Mouse (Mus musculus): ENCODE results near the gene Hoxa13. TPM values are rescaled to one million over a fixed set of nuclear protein-coding genes. Genes with fewer than 3 reads are reported as not detected.
A peak's percentile ranks its signal among the peaks of the same experiment; 100 is the strongest.

Hoxa13 gene
- polyA plus RNA-seq, 1 experiment from 2014 or later = not detected

DNA sequence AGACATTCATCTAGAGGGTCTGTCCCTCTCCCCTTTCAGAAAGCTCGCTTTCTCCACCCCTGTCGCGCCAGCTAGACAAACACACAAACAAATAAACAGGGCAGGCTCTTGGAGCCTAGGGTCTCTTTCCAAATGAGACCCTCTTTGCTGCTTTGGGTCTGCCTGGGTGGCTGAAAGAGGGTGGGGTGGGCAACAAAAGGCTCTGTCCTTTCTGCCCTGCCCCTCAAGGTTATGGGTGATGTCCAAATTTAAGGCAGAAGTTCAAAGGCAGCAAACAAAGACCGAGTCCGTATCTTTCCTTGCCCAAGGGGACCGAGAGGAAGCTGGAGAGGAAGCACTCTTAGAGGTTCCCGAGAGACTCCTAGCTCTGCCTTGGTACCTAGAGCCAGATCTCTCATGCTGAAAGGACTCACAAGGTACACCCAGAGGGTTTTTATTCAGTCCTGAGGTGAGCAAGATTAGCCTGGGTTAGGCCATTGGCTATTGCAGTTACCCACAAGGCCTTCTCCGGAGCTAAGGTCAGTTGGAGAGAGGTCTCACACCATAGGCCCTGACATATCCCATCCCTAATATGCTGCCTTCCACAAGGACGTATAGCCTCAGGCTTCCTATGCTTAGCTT lies 19.6 kb downstream of the Hoxa13 start:
- Histone ChIP-seq H3K9me3 (replicated peaks) (no peaks in the 10 kb centered on the region), H3K4me2 (no peak overlapping the region), H3K36me3 (no peaks in the 10 kb centered on the region), H3K9ac (no peak overlapping the region), H3K4me3 (no peak overlapping the region), H3K4me1 (replicated peaks) (0 out of 2 replicates have a peak, but pooled peaks cover 6% of the 10 kb centered on the region), H3K27ac (ENCODE audit: poor library complexity, severe bottlenecking) (no peak overlapping the region), H3K27me3 (replicated peaks) (peaks cover 90% of the 10 kb centered on the region)
- WGBS = 2% methylated on average over 9 of the region's 9 CpGs
- no peak for ATAC-seq (ENCODE audit: insufficient number of reproducible peaks, low FRiP score)

DNA sequence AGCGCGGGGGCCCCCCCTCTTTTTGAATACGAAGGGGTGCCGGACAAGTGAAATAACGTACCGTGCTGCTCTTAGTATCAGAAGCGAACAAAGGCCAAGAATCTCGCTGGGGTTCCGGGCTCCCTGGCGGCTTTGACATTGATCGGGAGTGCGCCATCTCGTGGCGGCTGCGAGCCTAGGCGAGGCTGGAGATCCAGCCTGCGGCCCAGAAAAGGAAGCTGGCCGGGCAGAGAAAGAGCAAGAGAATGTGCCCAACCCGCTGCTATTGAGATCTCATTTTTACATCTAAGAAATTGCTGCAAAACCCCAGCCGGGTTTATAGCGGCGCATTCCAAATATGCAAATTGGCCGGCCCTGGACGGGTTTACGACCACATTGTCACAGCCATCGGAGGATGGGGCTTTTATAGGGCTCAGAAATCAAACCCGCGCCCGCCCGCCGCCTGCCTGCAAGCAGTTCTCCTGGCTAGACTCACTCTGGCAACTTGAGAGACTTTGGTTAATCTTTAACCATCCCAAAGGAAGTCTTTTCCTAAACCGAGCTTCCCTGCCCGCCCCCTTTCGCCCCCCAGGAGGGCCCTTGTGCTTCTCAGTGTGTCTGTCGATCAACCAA lies 20.2 kb downstream of the Hoxa13 start, which contains the start of gene Hoxa10:
TSS of gene Hoxa10 (minus strand) at position 466 of the 612 bp plus-strand sequence.
- Histone ChIP-seq H3K27ac (ENCODE audit: poor library complexity, severe bottlenecking) (no peak within 1 kb of the TSS), H3K4me2 (peak within 1 kb of the TSS; percentile 48), H3K9ac (no peak within 1 kb of the TSS), H3K4me1 (replicated peaks) (0 out of 2 replicates have a peak, but pooled peaks cover 6% of the 10 kb centered on the region), H3K9me3 (replicated peaks) (no peaks in the 10 kb centered on the region), H3K4me3 (peak within 1 kb of the TSS; percentile 26), H3K27me3 (replicated peaks) (peaks cover 90% of the 10 kb centered on the region), H3K36me3 (no peaks in the 10 kb centered on the region)
- WGBS = 2% methylated on average over 35 of the region's 35 CpGs
- ATAC-seq (ENCODE audit: insufficient number of reproducible peaks, low FRiP score) = no peak

DNA sequence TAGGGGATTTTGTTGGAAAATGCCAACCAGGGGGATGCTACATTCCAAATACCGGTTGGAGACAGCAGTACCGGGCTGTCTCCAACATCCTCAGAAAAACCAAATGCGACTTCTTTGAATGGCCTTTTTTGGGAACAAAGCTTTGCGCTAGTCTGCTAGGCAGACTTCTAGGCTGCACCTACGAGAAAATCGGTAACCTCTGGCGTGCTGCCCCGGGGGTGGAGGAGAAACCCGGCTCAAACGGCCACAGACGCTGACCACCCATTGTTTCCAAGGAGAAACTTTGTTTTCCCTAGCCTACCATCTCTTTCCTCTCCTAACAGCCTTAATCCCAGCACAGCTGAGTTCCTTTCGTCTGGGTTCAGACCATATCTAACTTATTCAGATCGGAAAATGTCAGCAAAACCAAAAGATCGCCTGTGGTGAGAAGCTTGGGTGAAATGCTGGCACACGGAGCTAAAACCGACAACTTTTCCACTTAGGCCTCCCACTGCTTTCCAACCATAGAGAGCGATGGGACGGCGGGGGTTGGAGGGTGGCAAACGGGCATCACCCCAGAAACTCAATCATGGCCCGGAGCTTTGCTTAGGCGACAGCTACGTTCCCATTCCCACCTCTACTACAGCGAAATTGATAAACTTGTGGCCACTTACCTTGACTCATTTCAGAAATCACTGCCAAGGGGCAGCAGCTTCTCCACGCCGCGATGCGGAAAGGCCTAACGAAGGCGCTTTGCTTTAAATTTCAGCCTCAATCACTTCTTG lies 20.9 kb downstream of the Hoxa13 start:
- no peak for ATAC-seq (ENCODE audit: insufficient number of reproducible peaks, low FRiP score)
- H3K27me3 ChIP-seq (replicated peaks) = peaks cover 90% of the 10 kb centered on the region
- WGBS = 1% methylated on average over 30 of the region's 30 CpGs

DNA sequence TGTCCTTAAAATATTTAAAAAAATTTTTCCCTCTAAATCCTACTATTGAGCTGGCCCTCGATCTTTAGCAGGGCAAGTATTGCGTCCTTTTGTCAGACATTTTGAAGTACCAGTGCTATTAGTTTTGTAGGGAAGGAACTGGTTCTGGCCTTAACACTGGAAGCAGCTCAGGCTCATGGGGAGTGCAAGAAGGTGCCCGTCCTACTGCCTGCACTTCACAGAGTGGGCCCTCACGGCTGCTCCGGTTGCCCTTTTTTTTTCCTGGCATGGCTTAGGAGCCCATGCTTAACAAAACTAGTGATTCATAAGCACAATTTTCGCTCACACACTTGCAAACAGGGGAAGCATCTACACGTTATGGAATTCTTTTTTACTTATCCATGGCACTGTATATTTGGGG lies 21.7 kb downstream of the Hoxa13 start:
- Histone ChIP-seq H3K36me3 (no peaks in the 10 kb centered on the region), H3K9ac (no peak overlapping the region), H3K4me3 (no peak overlapping the region), H3K4me1 (replicated peaks) (no peaks in the 10 kb centered on the region), H3K27ac (ENCODE audit: poor library complexity, severe bottlenecking) (no peak overlapping the region), H3K4me2 (no peak overlapping the region), H3K27me3 (replicated peaks) (peaks cover 91% of the 10 kb centered on the region), H3K9me3 (replicated peaks) (no peaks in the 10 kb centered on the region)
- ATAC-seq (ENCODE audit: insufficient number of reproducible peaks, low FRiP score) = no peak
- 1% methylated on average over 7 of the region's 7 CpGs for WGBS

More for the DNA sequence above, 20.9 kb downstream of the Hoxa13 start:
- no peaks in the 10 kb centered on the region for H3K9me3 ChIP-seq (replicated peaks)
- H3K4me3 ChIP-seq = peak overlapping the region; percentile 26
- H3K27ac ChIP-seq (ENCODE audit: poor library complexity, severe bottlenecking) = no peak overlapping the region
- H3K4me2 ChIP-seq = peak overlapping the region; percentile 48
- H3K4me1 ChIP-seq (replicated peaks) = 0 out of 2 replicates have a peak, but pooled peaks cover under 1% of the 10 kb centered on the region
- H3K36me3 ChIP-seq = no peaks in the 10 kb centered on the region
- no peak overlapping the region for H3K9ac ChIP-seq

DNA sequence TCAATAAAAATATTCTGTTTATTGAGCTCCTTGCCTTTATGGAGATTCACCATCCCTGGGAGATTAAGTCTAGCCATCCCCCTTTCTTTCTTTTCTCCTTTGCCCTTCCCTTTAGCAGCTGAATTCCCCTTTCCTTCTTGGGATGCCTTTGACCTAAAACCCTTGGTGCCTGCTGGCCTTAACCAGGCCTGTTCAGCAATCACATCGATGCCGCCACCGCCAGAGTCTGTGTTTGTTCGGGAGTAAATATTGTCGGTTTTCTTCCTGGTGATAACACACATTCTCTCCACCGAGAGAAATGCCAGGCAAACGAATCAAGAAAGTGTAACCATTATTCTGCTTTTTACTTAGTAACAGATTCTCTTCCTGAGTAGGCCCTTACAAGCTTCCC lies 22.5 kb downstream of the Hoxa13 start:
- H3K27ac ChIP-seq (ENCODE audit: poor library complexity, severe bottlenecking) = no peak overlapping the region
- no peaks in the 10 kb centered on the region for H3K36me3 ChIP-seq
- ATAC-seq (ENCODE audit: insufficient number of reproducible peaks, low FRiP score) = no peak
- H3K4me2 ChIP-seq = no peak overlapping the region
- H3K4me1 ChIP-seq (replicated peaks) = no peaks in the 10 kb centered on the region
- H3K27me3 ChIP-seq (replicated peaks) = peaks cover 91% of the 10 kb centered on the region
- H3K9me3 ChIP-seq (replicated peaks) = no peaks in the 10 kb centered on the region
- no peak overlapping the region for H3K9ac ChIP-seq
- no peak overlapping the region for H3K4me3 ChIP-seq
- under 1% methylated on average over 7 of the region's 7 CpGs for WGBS

DNA sequence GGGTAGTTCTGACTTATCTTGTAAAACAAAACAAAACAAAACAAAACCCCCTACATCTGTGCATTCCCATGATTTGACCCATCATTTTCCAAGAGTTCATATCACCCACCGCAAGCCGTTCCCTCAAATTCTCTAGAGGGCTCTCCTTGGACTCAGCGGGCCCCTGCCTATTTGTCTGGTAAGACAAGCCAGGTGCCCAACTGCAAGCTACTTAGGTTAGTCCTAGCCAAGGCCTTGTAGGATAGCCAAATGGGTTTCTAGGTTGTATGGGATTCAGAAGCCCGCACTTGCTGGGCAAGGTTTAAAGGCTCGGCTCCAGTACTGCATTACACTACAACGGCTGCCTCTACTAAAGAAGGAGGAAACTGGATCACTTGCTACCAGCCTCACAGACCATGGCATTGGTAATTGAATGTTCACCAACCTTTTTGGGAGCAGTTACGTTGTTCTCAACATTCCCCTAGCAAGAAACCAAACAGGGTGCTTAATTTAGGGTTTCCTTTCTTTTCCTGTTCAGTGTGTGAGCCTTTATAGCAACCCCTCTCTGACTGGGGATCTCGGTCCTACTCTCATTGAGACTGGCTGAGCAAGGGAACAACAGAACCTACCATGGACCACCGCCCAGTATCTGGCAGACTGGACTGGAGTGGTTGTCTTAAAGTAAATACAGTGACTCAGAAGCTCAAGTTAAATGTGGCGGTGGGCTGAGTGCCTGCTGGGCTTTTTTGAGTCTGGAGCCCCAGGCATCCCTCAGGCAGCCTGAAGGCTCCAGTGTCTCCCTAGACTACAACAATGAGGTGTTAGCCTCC lies 23.1 kb downstream of the Hoxa13 start:
- H3K4me2 ChIP-seq = no peak overlapping the region

DNA sequence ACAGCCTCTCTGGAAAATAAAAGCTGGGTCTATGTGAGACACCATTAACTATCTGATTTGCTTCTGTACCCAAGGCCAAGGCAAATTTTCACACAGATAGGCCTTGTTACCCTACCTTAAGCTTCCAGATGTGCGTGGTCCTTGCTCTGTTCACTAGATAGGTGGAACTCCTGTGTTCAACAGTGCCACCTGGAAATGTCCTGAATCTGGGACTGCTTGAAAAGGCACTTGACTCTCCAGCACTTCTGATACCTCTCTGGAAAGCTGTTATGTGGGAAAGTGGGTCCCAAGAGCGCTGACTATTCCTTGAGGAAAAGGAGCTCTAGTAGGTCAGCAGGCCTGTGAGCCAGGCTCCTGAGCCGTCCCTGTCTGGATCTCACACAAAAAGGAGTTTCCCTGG lies 23.9 kb downstream of the Hoxa13 start:
- Histone ChIP-seq H3K9me3 (replicated peaks) (no peaks in the 10 kb centered on the region), H3K27ac (ENCODE audit: poor library complexity, severe bottlenecking) (no peak overlapping the region), H3K4me3 (no peak overlapping the region), H3K4me1 (replicated peaks) (0 out of 2 replicates have a peak, but pooled peaks cover 3% of the 10 kb centered on the region), H3K4me2 (no peak overlapping the region), H3K27me3 (replicated peaks) (peaks cover 92% of the 10 kb centered on the region), H3K36me3 (no peaks in the 10 kb centered on the region), H3K9ac (no peak overlapping the region)
- no peak for ATAC-seq (ENCODE audit: insufficient number of reproducible peaks, low FRiP score)
- WGBS = 20% methylated on average over 3 of the region's 3 CpGs

More for the DNA sequence above, 23.1 kb downstream of the Hoxa13 start:
- no peak overlapping the region for H3K27ac ChIP-seq (ENCODE audit: poor library complexity, severe bottlenecking)
- 0 out of 2 replicates have a peak, but pooled peaks cover 2% of the 10 kb centered on the region for H3K4me1 ChIP-seq (replicated peaks)
- no peak overlapping the region for H3K9ac ChIP-seq
- no peaks in the 10 kb centered on the region for H3K9me3 ChIP-seq (replicated peaks)
- H3K4me3 ChIP-seq = no peak overlapping the region
- H3K36me3 ChIP-seq = no peaks in the 10 kb centered on the region
- 8% methylated on average over 10 of the region's 10 CpGs for WGBS
- no peak for ATAC-seq (ENCODE audit: insufficient number of reproducible peaks, low FRiP score)
- peaks cover 91% of the 10 kb centered on the region for H3K27me3 ChIP-seq (replicated peaks)

DNA sequence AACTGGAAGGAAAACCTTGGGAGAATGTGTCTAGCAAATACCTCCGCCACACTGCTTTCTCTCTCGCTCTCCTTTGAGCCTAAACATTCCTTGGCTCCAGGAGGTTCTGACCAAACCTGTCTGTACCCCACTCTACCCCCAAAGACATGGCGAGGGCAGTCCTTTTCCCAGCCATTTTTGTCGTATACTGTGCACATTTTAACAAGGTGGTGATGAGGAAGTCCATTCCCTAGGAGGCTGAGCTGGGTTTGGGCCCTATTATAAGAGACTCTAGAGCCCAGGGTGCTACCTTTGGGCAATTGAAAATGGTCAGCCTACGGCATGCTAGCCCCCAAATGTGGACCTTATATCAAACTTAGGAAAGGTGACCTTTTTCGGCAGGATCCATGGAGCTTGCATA lies 24.8 kb downstream of the Hoxa13 start:
- Histone ChIP-seq H3K27me3 (replicated peaks) (peaks cover 87% of the 10 kb centered on the region), H3K4me1 (replicated peaks) (0 out of 2 replicates have a peak, but pooled peaks cover 3% of the 10 kb centered on the region), H3K4me2 (no peak overlapping the region), H3K9me3 (replicated peaks) (no peaks in the 10 kb centered on the region), H3K9ac (no peak overlapping the region), H3K27ac (ENCODE audit: poor library complexity, severe bottlenecking) (no peak overlapping the region), H3K36me3 (no peaks in the 10 kb centered on the region), H3K4me3 (no peak overlapping the region)
- ATAC-seq (ENCODE audit: insufficient number of reproducible peaks, low FRiP score) = no peak
- 19% methylated on average over 6 of the region's 6 CpGs for WGBS

DNA sequence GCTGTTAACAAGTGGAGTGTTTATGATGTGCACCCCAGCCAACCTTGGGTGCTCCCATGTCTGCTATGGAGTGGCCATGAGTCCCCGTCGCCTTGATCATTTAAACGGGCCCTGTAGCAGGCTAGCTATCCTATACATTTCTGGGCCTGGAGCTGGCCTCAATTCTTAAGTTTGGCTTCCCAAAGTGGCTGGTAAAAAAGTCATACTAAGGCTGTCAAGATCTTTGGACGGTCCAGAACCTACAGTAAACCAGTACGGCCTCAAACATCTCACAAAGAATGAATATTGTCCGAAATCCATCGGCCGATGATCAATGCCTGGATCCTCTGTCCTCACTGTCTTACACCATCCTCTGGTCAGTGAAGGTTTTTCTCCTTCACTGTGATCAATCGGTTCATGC lies 25.4 kb downstream of the Hoxa13 start:
- Histone ChIP-seq H3K4me2 (no peak overlapping the region), H3K27me3 (replicated peaks) (peaks cover 88% of the 10 kb centered on the region), H3K27ac (ENCODE audit: poor library complexity, severe bottlenecking) (no peak overlapping the region), H3K4me1 (replicated peaks) (peaks cover 3% of the 10 kb centered on the region; the same call in 1 of the 2 replicates), H3K36me3 (no peaks in the 10 kb centered on the region), H3K4me3 (no peak overlapping the region), H3K9me3 (replicated peaks) (no peaks in the 10 kb centered on the region), H3K9ac (no peak overlapping the region)
- no peak for ATAC-seq (ENCODE audit: insufficient number of reproducible peaks, low FRiP score)
- WGBS = 28% methylated on average over 9 of the region's 9 CpGs

DNA sequence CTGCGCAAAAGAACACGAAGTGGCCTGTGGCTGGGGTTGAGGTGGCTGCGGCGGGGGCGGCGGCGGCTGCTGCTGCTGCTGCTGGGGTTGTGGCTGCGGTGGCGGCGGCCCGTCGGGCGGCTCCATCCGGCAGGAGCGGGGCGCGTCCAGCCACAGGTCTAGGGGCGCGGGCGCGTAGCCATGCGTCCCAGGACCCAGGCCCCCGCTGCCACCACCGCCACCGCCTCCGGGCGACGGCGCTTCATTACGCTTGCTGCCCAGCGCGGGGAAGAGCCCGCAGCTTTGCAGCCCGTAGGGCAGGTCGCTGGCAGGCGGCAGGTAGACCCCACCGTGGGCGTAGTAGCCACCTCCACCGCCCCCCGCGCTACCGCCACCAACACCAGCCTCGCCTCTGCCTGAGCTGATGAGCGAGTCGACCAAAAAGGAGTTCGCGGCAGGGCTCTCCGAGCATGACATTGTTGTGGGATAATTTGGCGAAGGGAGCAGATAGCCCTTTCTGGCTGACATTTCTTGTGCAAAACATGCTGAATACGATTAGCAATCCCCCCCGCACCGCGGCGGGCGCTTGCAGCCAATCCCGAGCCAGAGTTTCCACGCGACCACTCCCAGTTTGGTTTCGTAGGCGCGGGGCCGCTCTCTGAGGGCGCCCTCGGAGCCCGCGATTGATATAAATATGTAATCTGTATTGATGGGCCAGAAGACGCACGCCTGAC lies 26.1 kb downstream of the Hoxa13 start:
- Histone ChIP-seq H3K36me3 (no peaks in the 10 kb centered on the region), H3K4me2 (no peak overlapping the region), H3K4me1 (replicated peaks) (peaks cover 3% of the 10 kb centered on the region; the same call in 1 of the 2 replicates), H3K27me3 (replicated peaks) (peaks cover 88% of the 10 kb centered on the region), H3K27ac (ENCODE audit: poor library complexity, severe bottlenecking) (no peak overlapping the region), H3K4me3 (no peak overlapping the region), H3K9ac (no peak overlapping the region), H3K9me3 (replicated peaks) (no peaks in the 10 kb centered on the region)
- WGBS = 2% methylated on average over 66 of the region's 68 CpGs
- ATAC-seq (ENCODE audit: insufficient number of reproducible peaks, low FRiP score) = no peak

Data from heart, embryonic 12.5 days (tissue).